Mouse (Mus musculus) cerebellum, postnatal 25 days (tissue): ENCODE data around the gene Mef2d.

ENCODE experiments used
- DNase-seq, 2 experiments: peaks; one replicate each; pipeline ENCODE4 v3.0.0; 2021; ENCODE audit warnings: mixed read lengths in 2 of 2

Gene Mef2d

GRCm38 (mm10) chr3:88191146-88191545, 49.0 kb downstream of the Mef2d start:
- DNase-seq, result peak; percentile 24 to 43

- DNase-seq, result peak; percentile 69 to 75
These were observed 49.8 kb downstream of the Mef2d start for GRCm38 (mm10) chr3:88191820-88192616.

- no peak for DNase-seq
These were observed 55.8 kb downstream of the Mef2d start for GRCm38 (mm10) chr3:88197741-88198504.

GRCm38 (mm10) chr3:88198505-88199020, 56.4 kb downstream of the Mef2d start:
- peak in 1 of 2 experiments; percentile 22 for DNase-seq

- peak in 1 of 2 experiments; percentile 15 for DNase-seq
These were observed 57.5 kb downstream of the Mef2d start for GRCm38 (mm10) chr3:88199541-88200110.

- peak; percentile 64 to 75 for DNase-seq
These were observed 58.2 kb downstream of the Mef2d start for GRCm38 (mm10) chr3:88200161-88200971.

- DNase-seq, result peak in 1 of 2 experiments; percentile 75
These were observed 58.8 kb downstream of the Mef2d start for GRCm38 (mm10) chr3:88200972-88201330.

- peak in 1 of 2 experiments; percentile 25 for DNase-seq
These were observed 59.5 kb downstream of the Mef2d start for GRCm38 (mm10) chr3:88201640-88202039.

GRCm38 (mm10) chr3:88202986-88203385, 60.8 kb downstream of the Mef2d start:
- DNase-seq, result peak; percentile 26 to 36

GRCm38 (mm10) chr3:88203456-88203855, 61.3 kb downstream of the Mef2d start:
- DNase-seq, result peak; percentile 11 to 35

GRCm38 (mm10) chr3:88203999-88204700, 62.0 kb downstream of the Mef2d start:
- peak; percentile 20 to 45 for DNase-seq

- no peak for DNase-seq
These were observed 62.6 kb downstream of the Mef2d start for GRCm38 (mm10) chr3:88204751-88205150.

GRCm38 (mm10) chr3:88205176-88205562, 63.0 kb downstream of the Mef2d start:
- peak in 1 of 2 experiments; percentile 20 for DNase-seq

- DNase-seq, result peak; percentile 15 to 38
These were observed 63.7 kb downstream of the Mef2d start for GRCm38 (mm10) chr3:88205563-88206491.

GRCm38 (mm10) chr3:88206500-88206899, 64.3 kb downstream of the Mef2d start:
- DNase-seq, result peak in 1 of 2 experiments; percentile 28

- peak; percentile 84 to 86 for DNase-seq
These were observed 64.8 kb downstream of the Mef2d start for GRCm38 (mm10) chr3:88206901-88207371.

GRCm38 (mm10) chr3:88207451-88208100, 65.4 kb downstream of the Mef2d start:
- peak; percentile 65 to 66 for DNase-seq

- peak; percentile 28 to 35 for DNase-seq
These were observed 66.1 kb downstream of the Mef2d start for GRCm38 (mm10) chr3:88208226-88208720.

GRCm38 (mm10) chr3:88209306-88209705, 67.1 kb downstream of the Mef2d start:
- DNase-seq, result peak; percentile 37 to 51

GRCm38 (mm10) chr3:88210121-88210520, 67.9 kb downstream of the Mef2d start:
- peak; percentile 8 to 9 for DNase-seq
